Mouse (Mus musculus) liver, postnatal 0 days (tissue): ENCODE results near the gene Tet1.

Experiments
- CTCF ChIP-seq: sonication (generic); IDR thresholded peaks from 2 replicates; pipeline ENCODE4 v1.5.1; 2016; ENCODE audit warnings: antibody characterized with exemption, low read depth
- EP300 ChIP-seq: IDR thresholded peaks from 2 replicates; pipeline ENCODE4 v1.6.1; 2016; ENCODE audit warnings: antibody characterized with exemption, low read depth, mild to moderate bottlenecking

- no peak for TF ChIP-seq CTCF
- TF ChIP-seq EP300 = no peak
Observed at GRCm38 (mm10) chr10:62793091-62793453, 115.7 kb downstream of the Tet1 start.
